Mouse (Mus musculus): ENCODE measurements at regions not wholly inside any gene's neighbourhood (a gene's known extent, or its start where the extent isn't known, plus 50 kb on each side); places are given as distances from the start of the nearest gene placed in this dataset.

- Histone ChIP-seq H3K27me3 (ENCODE audit: insufficient read depth, low read length) (no peaks in the 10 kb centered on the region), H3K9me3 (ENCODE audit: low read depth, low read length) (no peaks in the 10 kb centered on the region), H3K9ac (no peak overlapping the region), H3K27ac (ENCODE audit: low read depth) (no peak overlapping the region), H3K4me3 (ENCODE audit: low read depth, low read length) (no peak overlapping the region), H3K4me2 (no peak overlapping the region), H3K36me3 (ENCODE audit: insufficient read depth) (no peaks in the 10 kb centered on the region), H3K4me1 (ENCODE audit: insufficient read depth) (no peaks in the 10 kb centered on the region)
- peak; percentile 31 for DNase-seq
- 64% methylated on average over 3 of the region's 3 CpGs for WGBS
- peak; percentile 52 for ATAC-seq (ENCODE audit: insufficient read depth)
- TF ChIP-seq CTCF (IDR thresholded peaks at IDR 0.05; ENCODE audit: low read depth) = no peak
Measured at GRCm38 (mm10) chr13:26552122-26552521, 217.8 kb downstream of the Hdgfl1 start.

- H3K36me3 ChIP-seq (ENCODE audit: insufficient read depth) = no peaks in the 10 kb centered on the region
- no peak for ATAC-seq (ENCODE audit: insufficient read depth)
- H3K27ac ChIP-seq (ENCODE audit: low read depth) = no peak overlapping the region
- TF ChIP-seq CTCF (IDR thresholded peaks at IDR 0.05; ENCODE audit: low read depth) = no peak
- H3K9me3 ChIP-seq (ENCODE audit: low read depth, low read length) = no peaks in the 10 kb centered on the region
- no peaks in the 10 kb centered on the region for H3K27me3 ChIP-seq (ENCODE audit: insufficient read depth, low read length)
- H3K4me1 ChIP-seq (ENCODE audit: insufficient read depth) = no peaks in the 10 kb centered on the region
- no peak for DNase-seq
- no peak overlapping the region for H3K4me2 ChIP-seq
- no peak overlapping the region for H3K9ac ChIP-seq
- 51% methylated on average over 1 of the region's 1 CpGs for WGBS
- H3K4me3 ChIP-seq (ENCODE audit: low read depth, low read length) = no peak overlapping the region
Measured at GRCm38 (mm10) chr13:26538928-26539327, 231.0 kb downstream of the Hdgfl1 start.

GRCm38 (mm10) chr13:26536575-26536974, 233.4 kb downstream of the Hdgfl1 start:
- no peaks in the 10 kb centered on the region for H3K36me3 ChIP-seq (ENCODE audit: insufficient read depth)
- WGBS = 78% methylated on average over 2 of the region's 2 CpGs
- no peaks in the 10 kb centered on the region for H3K9me3 ChIP-seq (ENCODE audit: low read depth, low read length)
- no peak for DNase-seq
- ATAC-seq (ENCODE audit: insufficient read depth) = no peak
- no peak overlapping the region for H3K9ac ChIP-seq
- H3K27me3 ChIP-seq (ENCODE audit: insufficient read depth, low read length) = no peaks in the 10 kb centered on the region
- H3K4me3 ChIP-seq (ENCODE audit: low read depth, low read length) = no peak overlapping the region
- no peak overlapping the region for H3K4me2 ChIP-seq
- no peaks in the 10 kb centered on the region for H3K4me1 ChIP-seq (ENCODE audit: insufficient read depth)
- no peak overlapping the region for H3K27ac ChIP-seq (ENCODE audit: low read depth)
- no peak for TF ChIP-seq CTCF (IDR thresholded peaks at IDR 0.05; ENCODE audit: low read depth)

GRCm38 (mm10) chr13:26532761-26533160, 237.2 kb downstream of the Hdgfl1 start:
- no peak for DNase-seq
- ATAC-seq (ENCODE audit: insufficient read depth) = no peak
- no peaks in the 10 kb centered on the region for H3K4me1 ChIP-seq (ENCODE audit: insufficient read depth)

GRCm38 (mm10) chr13:26519054-26519453, 250.9 kb downstream of the Hdgfl1 start:
- Histone ChIP-seq H3K27ac (ENCODE audit: low read depth) (no peak overlapping the region), H3K27me3 (ENCODE audit: insufficient read depth, low read length) (no peaks in the 10 kb centered on the region), H3K36me3 (ENCODE audit: insufficient read depth) (no peaks in the 10 kb centered on the region), H3K9ac (no peak overlapping the region), H3K4me2 (no peak overlapping the region), H3K4me1 (ENCODE audit: insufficient read depth) (no peaks in the 10 kb centered on the region), H3K4me3 (ENCODE audit: low read depth, low read length) (no peak overlapping the region), H3K9me3 (ENCODE audit: low read depth, low read length) (no peaks in the 10 kb centered on the region)
- TF ChIP-seq CTCF (IDR thresholded peaks at IDR 0.05; ENCODE audit: low read depth) = no peak
- DNase-seq (peak; percentile 9), ATAC-seq (ENCODE audit: insufficient read depth) (no peak)
- WGBS = 41% methylated on average over 1 of the region's 1 CpGs

More at GRCm38 (mm10) chr13:26532761-26533160, 237.2 kb downstream of the Hdgfl1 start:
- H3K9me3 ChIP-seq (ENCODE audit: low read depth, low read length) = no peaks in the 10 kb centered on the region
- no peak overlapping the region for H3K4me3 ChIP-seq (ENCODE audit: low read depth, low read length)
- no peak for TF ChIP-seq CTCF (IDR thresholded peaks at IDR 0.05; ENCODE audit: low read depth)
- H3K27ac ChIP-seq (ENCODE audit: low read depth) = no peak overlapping the region
- no peaks in the 10 kb centered on the region for H3K36me3 ChIP-seq (ENCODE audit: insufficient read depth)
- no peak overlapping the region for H3K4me2 ChIP-seq
- H3K9ac ChIP-seq = no peak overlapping the region
- H3K27me3 ChIP-seq (ENCODE audit: insufficient read depth, low read length) = no peaks in the 10 kb centered on the region

GRCm38 (mm10) chr13:26518425-26518824, 251.5 kb downstream of the Hdgfl1 start:
- TF ChIP-seq CTCF (IDR thresholded peaks at IDR 0.05; ENCODE audit: low read depth) = no peak
- H3K27ac ChIP-seq (ENCODE audit: low read depth) = no peak overlapping the region
- ATAC-seq (ENCODE audit: insufficient read depth) (no peak), DNase-seq (peak; percentile 64)
- no peak overlapping the region for H3K4me2 ChIP-seq
- H3K9ac ChIP-seq = no peak overlapping the region
- H3K9me3 ChIP-seq (ENCODE audit: low read depth, low read length) = no peaks in the 10 kb centered on the region
- H3K36me3 ChIP-seq (ENCODE audit: insufficient read depth) = no peaks in the 10 kb centered on the region
- H3K4me3 ChIP-seq (ENCODE audit: low read depth, low read length) = no peak overlapping the region
- H3K27me3 ChIP-seq (ENCODE audit: insufficient read depth, low read length) = no peaks in the 10 kb centered on the region
- no peaks in the 10 kb centered on the region for H3K4me1 ChIP-seq (ENCODE audit: insufficient read depth)
- 21% methylated on average over 5 of the region's 5 CpGs for WGBS

GRCm38 (mm10) chr13:26517646-26518045, 252.3 kb downstream of the Hdgfl1 start:
- 64% methylated on average over 4 of the region's 4 CpGs for WGBS
- no peak overlapping the region for H3K27ac ChIP-seq (ENCODE audit: low read depth)
- DNase-seq (no peak), ATAC-seq (ENCODE audit: insufficient read depth) (no peak)
- H3K9ac ChIP-seq = no peak overlapping the region
- H3K36me3 ChIP-seq (ENCODE audit: insufficient read depth) = no peaks in the 10 kb centered on the region
- H3K4me3 ChIP-seq (ENCODE audit: low read depth, low read length) = no peak overlapping the region
- H3K9me3 ChIP-seq (ENCODE audit: low read depth, low read length) = no peaks in the 10 kb centered on the region
- H3K4me2 ChIP-seq = no peak overlapping the region
- TF ChIP-seq CTCF (IDR thresholded peaks at IDR 0.05; ENCODE audit: low read depth) = no peak
- H3K4me1 ChIP-seq (ENCODE audit: insufficient read depth) = no peaks in the 10 kb centered on the region
- no peaks in the 10 kb centered on the region for H3K27me3 ChIP-seq (ENCODE audit: insufficient read depth, low read length)

- no peaks in the 10 kb centered on the region for H3K27me3 ChIP-seq (ENCODE audit: insufficient read depth, low read length)
- H3K4me2 ChIP-seq = no peak overlapping the region
- no peaks in the 10 kb centered on the region for H3K9me3 ChIP-seq (ENCODE audit: low read depth, low read length)
- H3K4me3 ChIP-seq (ENCODE audit: low read depth, low read length) = no peak overlapping the region
- no peak overlapping the region for H3K9ac ChIP-seq
- no peak for ATAC-seq (ENCODE audit: insufficient read depth)
- no peaks in the 10 kb centered on the region for H3K4me1 ChIP-seq (ENCODE audit: insufficient read depth)
- no peaks in the 10 kb centered on the region for H3K36me3 ChIP-seq (ENCODE audit: insufficient read depth)
- WGBS = 64% methylated on average over 4 of the region's 4 CpGs
- DNase-seq = no peak
- H3K27ac ChIP-seq (ENCODE audit: low read depth) = no peak overlapping the region
- TF ChIP-seq CTCF (IDR thresholded peaks at IDR 0.05; ENCODE audit: low read depth) = no peak
Measured at GRCm38 (mm10) chr13:26510448-26510847, 259.5 kb downstream of the Hdgfl1 start.

Data from lung, embryonic 14.5 days (tissue).